Mouse (Mus musculus): ENCODE results near the gene Myoz2.

Gene Myoz2

DNA sequence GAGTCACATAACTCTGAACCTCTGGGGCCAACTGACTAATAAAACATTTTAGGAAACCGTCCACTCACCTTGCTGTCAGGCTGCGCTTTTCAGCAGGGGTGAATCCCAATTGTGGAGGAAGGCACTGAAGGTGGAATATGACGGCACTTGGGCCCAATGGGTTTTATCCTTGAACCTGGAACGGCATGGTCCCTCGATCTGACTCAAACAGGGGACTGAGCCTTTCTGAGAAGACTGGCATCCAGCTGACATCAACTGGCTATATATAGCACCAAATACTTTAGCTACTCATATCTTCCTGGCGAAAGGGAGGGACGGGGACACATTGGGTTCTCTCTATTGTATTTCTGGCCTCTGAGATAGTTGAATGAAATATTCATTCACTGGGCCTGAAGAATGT, at the start of gene Myoz2:
Gene Myoz2, minus strand, starts transcription at position 264 of the 400 bp plus-strand sequence.
- DNase-seq (ENCODE audit: low spot score in 2 of 2), result no peak

- no peak for DNase-seq (ENCODE audit: low spot score in 2 of 2)
Measured at GRCm38 (mm10) chr3:123081665-123082064, 46.9 kb upstream of the Myoz2 start.

- no peak for DNase-seq (ENCODE audit: low spot score in 2 of 2)
Measured at GRCm38 (mm10) chr3:123080943-123081342, 46.1 kb upstream of the Myoz2 start.

- DNase-seq (ENCODE audit: low spot score in 2 of 2), result no peak
Measured at GRCm38 (mm10) chr3:123080017-123080725, 45.4 kb upstream of the Myoz2 start.

- DNase-seq (ENCODE audit: low spot score in 2 of 2), result no peak
Measured at GRCm38 (mm10) chr3:123075759-123076158, 40.9 kb upstream of the Myoz2 start.

- no peak for DNase-seq (ENCODE audit: low spot score in 2 of 2)
Measured at GRCm38 (mm10) chr3:123075034-123075433, 40.2 kb upstream of the Myoz2 start.

DNA sequence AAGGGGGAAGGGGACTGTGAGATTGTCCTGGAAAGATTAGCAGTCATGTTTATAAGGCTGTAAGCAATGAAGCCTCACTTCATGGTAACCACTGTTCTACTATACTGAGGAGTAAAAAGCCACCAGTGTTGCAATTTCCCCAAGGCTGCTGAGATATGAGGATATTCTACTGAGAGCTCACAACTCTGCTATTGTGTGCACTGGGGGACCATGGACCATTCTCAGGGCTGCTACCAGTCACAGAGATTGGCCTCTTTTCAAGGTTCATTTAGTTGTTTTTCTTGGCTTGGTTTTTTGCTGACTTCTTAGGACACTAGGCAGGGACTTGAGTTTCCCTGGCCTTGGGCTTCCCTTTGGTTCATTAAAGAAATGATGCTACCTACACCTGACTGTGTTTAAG, 38.5 kb upstream of the Myoz2 start:
- no peak for DNase-seq (ENCODE audit: low spot score in 2 of 2)

DNA sequence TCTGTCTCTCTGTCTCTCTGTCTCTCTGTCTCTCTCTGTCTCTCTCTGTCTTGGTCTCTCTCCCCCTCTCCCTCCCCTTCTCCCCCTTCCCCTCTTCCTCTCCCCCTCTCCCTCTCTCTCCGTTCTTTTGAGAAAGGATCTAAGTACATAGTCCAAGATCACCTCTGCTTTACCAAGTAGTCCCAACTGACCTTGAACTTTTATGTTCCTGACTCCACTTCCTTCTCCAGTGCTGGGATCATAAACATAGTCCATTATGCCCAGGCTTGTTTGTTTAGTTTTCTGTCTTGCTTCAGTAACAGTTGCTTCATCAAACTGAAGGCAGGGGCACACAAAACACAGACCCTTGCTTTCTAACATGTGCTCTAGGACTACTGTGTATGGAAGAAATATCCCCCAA, 37.7 kb upstream of the Myoz2 start:
- no peak for DNase-seq (ENCODE audit: low spot score in 2 of 2)

GRCm38 (mm10) chr3:123070996-123071395, 36.2 kb upstream of the Myoz2 start:
- DNase-seq (ENCODE audit: low spot score in 2 of 2), result no peak

- no peak for DNase-seq (ENCODE audit: low spot score in 2 of 2)
Measured at GRCm38 (mm10) chr3:123066836-123067235, 32.0 kb upstream of the Myoz2 start.

DNA sequence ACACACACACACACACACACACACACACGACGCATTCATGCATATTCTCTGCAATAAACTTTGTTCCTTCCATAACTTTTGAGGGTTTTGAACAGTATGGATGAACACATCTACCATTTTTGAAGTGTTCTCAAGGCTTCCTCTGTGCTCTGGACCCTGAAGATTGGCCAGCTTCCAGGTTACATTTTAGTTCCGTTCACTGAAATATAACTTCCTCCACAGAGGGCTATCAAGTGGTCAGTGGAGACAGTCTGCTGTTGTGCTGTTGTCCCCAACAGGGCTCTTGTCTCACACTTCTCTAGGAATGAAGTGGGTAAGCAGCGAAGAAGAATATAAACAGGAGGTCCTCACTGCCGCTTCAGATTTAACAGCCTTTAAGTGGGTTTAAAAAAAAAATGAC, 30.7 kb upstream of the Myoz2 start:
- DNase-seq (ENCODE audit: low spot score in 2 of 2), result no peak

GRCm38 (mm10) chr3:123064186-123064585, 29.4 kb upstream of the Myoz2 start:
- DNase-seq (ENCODE audit: low spot score in 2 of 2), result no peak

DNA sequence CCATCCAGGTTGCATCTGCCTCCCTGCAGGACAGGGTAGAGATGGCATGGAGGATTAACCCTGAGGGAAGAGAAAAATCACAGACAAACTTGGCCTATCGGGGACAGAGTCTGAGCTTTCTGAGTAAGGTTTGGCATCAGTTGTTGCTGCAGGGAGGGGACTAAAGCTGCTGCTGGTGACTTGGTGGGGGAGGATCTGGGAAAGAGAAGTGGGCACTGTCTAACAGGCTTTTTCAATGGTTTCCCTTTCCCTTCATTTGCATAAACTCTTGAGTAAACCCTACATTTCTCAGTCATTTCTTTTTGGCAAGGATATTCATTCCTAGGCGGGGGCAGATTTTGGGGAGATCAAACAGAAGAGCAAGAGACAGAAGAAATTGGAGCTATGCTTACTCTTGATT, 27.1 kb upstream of the Myoz2 start:
- DNase-seq (ENCODE audit: low spot score in 2 of 2), result no peak

GRCm38 (mm10) chr3:123058832-123059231, 24.0 kb upstream of the Myoz2 start:
- no peak for DNase-seq (ENCODE audit: low spot score in 2 of 2)

DNA sequence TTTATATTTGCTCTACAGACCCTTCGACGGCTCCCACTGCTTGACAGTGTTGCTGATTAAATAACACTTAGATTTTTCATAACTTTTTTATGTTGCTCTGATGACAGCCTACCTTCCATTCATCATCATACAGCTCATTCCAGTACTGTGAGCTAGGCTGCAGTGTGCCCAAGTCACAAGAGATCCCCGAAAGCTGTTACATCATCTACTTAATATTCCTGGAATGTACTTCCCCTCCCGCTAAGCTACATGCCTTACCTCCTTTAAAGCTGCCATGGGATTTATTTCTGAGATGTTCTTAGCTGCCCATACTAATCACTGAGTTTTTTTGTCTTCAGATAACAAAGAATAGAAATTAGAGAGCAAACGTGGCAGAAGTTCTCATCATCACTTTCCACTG, 19.4 kb upstream of the Myoz2 start:
- DNase-seq (ENCODE audit: low spot score in 2 of 2), result no peak

DNA sequence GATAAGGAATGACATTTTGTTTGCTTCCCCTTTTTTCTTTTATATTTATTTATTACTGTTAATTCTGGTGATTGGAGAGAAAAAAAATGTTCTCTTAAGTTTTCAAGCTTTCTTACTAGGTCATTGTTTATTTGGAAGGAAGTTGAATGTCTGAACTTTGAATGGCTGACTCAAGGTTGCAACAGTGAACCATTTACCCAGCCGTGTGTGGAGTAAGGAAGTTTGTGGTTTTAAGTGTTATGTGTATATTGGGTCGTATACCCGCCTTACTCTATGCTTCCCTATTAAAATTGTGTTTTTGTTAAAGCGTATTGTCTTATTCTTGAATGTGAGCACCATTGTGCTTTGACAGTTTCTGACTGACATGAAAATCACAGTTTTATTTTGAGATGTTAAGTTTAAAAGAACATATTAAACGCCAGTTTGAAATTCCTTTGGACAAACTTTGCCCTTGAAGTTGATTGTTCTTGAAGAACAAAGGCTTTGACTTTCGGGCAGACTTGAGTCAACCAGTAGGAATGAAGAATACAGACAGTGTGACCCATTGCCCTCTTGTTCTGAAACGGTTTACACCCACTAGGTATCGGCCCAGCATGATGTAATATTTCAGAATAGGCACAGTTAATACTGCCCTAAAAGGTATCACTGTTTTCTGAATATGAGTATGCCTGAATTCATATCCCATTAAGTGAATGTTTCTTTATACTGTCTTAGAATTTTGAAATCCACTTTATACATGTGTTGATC, 18.6 kb upstream of the Myoz2 start:
- DNase-seq (ENCODE audit: low spot score in 2 of 2), result no peak

GRCm38 (mm10) chr3:123042308-123042707, 7.5 kb upstream of the Myoz2 start:
- no peak for DNase-seq (ENCODE audit: low spot score in 2 of 2)

- no peak for DNase-seq (ENCODE audit: low spot score in 2 of 2)
Measured at GRCm38 (mm10) chr3:123033804-123034203, 1.0 kb downstream of the Myoz2 start.

- no peak for DNase-seq (ENCODE audit: low spot score in 2 of 2)
Measured at GRCm38 (mm10) chr3:123025634-123026033, 9.2 kb downstream of the Myoz2 start.

- no peak for DNase-seq (ENCODE audit: low spot score in 2 of 2)
Measured at GRCm38 (mm10) chr3:123024496-123025234, 10.2 kb downstream of the Myoz2 start.

GRCm38 (mm10) chr3:123018792-123019191, 16.0 kb downstream of the Myoz2 start:
- DNase-seq (ENCODE audit: low spot score in 2 of 2), result no peak

DNA sequence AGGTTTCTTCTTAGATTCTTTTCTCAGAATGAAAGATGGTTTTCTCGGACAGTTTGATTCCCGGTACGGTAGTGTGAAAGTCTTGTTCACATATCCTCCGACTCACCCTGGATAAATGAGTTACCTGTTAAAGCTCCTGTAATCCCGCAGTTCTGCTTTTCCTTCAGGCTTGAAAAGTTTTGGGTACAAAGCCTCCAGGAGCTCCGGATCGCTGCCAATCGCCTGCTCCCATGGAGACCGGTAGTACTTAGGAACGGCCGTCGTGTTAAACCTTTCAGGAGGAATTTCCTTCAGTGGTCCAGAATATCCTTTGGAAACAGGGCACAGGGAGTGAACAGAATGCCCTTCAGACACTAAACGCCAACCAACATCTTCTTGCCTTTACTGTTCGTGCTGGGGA, 21.3 kb downstream of the Myoz2 start:
- no peak for DNase-seq (ENCODE audit: low spot score in 2 of 2)

DNA sequence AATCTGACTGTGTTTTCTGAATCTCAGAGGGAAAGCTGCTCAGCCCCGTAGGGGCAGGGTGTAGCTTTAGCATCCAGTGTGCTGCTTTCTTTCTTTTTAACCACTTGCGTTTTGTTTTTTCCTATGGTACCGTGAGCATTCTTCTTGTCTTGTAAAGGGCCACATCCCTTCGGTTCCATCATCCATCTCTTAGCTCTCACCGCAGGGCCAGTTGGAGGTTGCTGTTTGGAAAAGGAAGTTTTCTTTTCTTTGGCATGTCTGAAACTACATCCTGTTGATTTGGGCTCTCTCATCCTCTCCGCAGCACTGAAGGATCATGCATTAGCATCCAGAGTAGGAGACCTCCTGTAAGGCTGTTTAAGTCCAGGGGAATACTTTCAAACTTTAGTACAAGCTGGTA, 25.4 kb downstream of the Myoz2 start:
- DNase-seq (ENCODE audit: low spot score in 2 of 2), result no peak
